Mouse (Mus musculus): ENCODE results near the gene Gzmk.

Gzmk gene

DNA sequence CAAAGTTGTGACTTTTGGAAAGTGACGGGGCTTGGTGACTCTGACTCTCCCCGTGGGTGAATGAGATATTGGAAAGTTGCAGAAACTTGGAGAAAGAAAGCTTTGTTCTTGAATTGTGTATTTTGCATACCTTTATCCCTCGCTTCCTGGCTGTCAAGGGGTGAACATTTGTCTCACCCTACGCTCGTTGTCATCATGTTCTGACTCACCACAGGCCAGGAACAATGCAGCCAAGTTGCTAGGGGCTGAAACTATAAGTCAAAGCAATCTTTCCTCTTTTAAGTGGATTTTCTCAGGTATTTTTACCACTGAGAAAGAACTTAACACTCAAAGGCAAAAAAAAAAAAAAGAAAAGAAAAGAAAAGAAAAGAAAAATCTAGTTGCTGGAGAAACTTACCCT, 22.6 kb downstream of the Gzmk start:
- no peak for DNase-seq (ENCODE audit: low read depth in 1 of 2, low spot score in 2 of 2)

DNA sequence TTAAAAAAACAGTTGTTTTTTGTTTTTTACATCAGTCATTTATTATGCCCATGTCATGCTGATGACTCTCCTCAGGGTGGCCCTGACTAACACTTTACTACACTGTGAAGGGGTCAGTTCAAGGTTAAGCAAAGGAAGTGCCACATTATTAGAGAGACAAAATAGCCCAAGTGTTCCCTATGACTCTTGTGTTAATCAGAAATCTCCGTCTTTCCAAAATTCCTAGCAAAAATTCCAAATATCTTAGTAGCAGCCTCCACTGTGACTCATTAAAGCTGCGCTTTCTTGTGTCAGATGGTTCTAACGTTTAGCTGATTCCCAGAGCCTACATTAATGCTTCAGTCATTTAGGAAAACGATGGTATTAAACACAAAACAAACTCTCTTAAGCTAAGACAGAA, 23.5 kb downstream of the Gzmk start:
- DNase-seq (ENCODE audit: low read depth in 1 of 2, low spot score in 2 of 2): no peak

DNA sequence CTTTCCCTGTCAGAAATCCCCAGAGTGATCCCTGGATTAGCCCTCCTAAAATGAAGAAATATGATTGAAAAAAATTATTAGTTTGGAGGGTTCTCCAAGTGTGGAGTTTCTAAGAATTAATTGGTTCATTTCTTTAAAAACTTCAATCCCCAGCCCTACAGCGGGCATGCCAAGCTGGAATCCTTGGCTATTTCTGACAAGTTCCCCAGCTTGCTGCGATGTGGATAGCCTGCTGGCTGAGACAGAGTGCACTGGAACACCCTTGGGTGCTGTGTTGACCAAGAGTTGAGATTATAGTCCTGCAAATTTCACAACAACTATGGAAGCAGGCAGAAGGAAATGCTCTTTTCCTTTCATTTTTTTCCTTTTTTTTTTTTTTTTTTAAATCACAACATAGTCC, 24.1 kb downstream of the Gzmk start:
- no peak for DNase-seq (ENCODE audit: low read depth in 1 of 2, low spot score in 2 of 2)

DNA sequence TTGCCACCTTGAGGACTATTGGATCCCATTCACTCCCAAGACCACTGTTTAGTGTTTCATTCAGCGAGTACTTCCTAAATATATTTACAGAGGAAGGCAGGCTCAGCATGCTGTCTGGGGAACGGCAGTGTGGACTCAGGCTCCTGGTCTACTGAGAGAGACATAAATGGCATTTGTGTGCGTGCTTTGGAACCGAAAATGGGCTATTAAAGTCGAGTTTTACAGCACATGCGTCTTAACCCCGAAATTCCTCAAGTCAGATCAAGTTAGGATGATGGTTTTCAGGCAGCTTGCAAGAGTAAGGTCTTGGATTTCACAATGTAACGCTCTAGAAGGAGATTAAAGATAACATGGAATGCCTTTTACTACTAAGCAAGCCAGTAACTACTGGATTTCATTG, 25.0 kb downstream of the Gzmk start:
- no peak for DNase-seq (ENCODE audit: low read depth in 1 of 2, low spot score in 2 of 2)

DNA sequence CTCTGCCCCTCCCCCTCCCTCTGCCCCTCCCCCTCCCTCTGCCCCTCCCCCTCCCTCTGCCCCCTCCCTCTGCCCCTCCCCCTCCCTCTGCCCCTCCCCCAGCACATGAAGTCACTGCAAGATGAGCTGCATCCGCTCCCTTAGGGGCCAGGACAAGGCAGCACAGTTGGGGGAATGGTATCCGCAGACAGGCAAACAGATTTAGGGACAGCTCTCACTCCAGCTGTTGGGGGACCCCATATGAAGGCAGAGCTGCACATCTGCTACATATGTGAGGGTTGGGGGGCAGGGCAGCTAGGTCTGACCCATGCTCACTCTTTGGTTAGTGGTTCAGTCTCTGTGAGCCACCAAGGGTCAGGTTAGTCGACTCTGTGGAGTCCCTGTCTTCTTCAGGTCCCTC, 26.4 kb downstream of the Gzmk start:
- DNase-seq (ENCODE audit: low read depth in 1 of 2, low spot score in 2 of 2): no peak

DNA sequence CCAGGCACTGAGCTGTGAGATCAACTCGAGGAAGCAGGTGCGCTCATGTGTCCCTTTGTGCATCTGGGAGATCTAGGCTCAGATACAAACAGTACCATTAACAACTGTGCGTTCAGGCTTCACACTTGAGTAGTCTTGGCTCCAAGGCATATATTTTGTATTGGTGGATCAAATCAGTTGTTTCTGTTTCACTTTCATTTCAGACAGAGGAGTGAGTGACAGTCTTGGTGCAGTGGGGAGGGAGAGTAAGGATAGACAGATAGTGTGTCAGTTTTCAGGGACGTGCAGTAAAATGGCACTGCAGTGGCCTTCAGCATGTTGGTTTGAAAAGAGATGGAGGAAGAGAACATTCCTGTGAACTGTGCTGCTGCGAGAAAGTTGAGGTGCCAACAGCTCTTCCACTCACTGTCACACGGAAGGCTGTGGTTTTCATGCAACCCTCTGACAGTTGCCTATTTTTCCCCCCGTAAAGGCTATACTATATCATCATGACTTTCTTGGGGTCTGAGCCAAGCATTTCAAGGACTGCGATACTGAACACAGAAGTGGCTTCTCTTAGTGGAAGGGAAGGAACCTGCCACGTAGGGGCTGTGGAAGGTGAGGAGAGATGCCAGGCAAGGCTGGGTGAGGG, 27.7 kb downstream of the Gzmk start:
- no peak for DNase-seq (ENCODE audit: low read depth in 1 of 2, low spot score in 2 of 2)

DNA sequence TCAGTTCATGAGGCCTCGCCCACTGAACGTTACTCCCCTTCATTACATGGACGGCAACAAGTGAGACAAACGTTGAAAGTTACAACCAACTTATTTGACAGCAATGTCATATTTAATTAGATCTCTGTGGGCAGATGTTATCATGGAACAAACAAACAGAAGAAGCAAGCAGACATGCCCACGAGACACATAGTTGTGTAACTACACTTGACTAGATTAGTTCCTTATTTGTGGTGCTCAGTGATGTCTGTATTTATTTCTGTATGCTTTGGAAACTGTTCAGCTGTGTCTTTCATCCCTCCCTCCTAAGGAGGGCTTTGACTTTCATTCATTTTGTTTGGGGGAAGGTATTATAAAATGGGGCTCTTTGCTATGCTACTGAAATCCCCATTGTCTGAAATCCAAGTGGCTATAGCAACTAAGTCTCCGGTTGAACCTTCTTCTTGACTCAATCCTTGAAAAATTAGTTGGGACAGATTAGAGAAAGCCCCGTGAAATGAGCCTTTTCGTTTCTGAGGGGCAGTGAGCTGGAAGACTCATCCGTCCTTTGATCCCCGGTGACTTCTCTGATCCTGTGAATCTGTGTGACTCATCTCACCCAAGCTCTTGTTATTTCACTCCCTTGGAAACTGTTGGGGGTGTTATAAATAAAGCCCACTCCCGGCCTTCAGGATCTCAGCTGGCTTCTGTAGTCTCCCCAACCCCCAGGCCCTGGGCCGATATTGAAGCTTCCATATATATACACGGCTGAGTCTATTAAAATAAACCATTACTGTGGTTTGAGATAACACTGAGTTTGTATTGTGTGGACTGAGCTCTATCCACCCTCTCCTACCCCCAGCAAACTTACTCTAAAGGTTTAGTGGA, 28.7 kb downstream of the Gzmk start:
- no peak for DNase-seq (ENCODE audit: low read depth in 1 of 2, low spot score in 2 of 2)

DNA sequence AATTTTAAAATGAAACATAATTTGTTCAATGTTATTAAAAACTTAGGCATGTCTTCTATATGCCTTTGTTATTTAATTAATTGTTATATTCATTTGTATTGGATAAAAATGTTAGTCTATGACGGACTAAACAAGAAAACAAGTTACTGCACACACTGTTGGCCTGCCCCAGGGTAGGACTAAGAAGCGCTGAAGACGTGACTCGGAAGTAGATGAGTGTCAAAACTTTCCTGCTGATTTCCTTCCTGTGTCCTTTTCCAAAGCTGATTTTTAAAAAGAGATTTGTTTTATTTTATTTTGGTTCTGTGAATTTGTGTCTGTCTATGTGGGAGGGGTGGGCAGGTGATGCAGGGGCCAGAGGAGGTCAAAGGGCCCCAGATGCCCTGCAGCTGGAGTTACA, 42.0 kb downstream of the Gzmk start:
- DNase-seq (ENCODE audit: low read depth in 1 of 2, low spot score in 2 of 2): no peak

DNA sequence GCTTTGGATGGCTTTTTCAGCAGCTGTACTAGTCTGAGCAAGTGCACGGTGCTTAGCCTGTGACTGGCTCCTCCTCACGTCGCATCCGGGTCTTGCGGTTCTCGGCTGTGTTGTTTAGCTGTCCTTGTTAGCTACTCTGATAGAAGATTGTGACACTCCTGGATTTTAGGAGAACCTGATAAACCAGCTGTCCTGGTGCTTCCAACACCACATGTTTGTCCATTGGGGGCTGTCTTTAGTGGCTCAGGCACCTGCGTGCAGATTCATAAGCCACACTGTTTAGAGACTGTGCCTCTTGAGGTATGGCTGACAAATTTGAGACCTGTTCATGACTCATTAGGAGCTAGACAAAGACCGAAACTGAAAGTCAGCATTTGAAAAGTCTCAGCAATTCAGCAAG, 42.4 kb downstream of the Gzmk start:
- DNase-seq (ENCODE audit: low read depth in 1 of 2, low spot score in 2 of 2): no peak

DNA sequence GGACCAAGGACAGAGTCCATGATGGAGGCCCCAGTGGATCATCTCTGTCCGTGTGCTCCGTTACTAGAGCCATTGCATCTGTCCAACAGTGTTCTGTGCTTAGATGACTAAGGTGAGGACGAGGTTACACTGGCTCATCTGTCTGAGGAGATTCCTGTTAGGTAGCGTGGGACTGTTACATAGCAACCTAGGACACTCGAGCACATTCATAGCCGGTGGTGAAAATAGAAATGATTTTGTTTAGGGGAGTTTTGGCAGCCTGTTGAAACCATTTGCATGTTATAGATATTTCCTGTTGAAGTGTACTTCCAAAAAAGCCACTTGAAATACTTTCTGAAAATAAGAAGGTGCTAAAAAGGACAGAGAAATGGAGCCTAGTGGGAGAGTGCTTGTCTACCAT, 51.5 kb downstream of the Gzmk start:
- no peak for DNase-seq (ENCODE audit: low read depth in 1 of 2, low spot score in 2 of 2)

DNA sequence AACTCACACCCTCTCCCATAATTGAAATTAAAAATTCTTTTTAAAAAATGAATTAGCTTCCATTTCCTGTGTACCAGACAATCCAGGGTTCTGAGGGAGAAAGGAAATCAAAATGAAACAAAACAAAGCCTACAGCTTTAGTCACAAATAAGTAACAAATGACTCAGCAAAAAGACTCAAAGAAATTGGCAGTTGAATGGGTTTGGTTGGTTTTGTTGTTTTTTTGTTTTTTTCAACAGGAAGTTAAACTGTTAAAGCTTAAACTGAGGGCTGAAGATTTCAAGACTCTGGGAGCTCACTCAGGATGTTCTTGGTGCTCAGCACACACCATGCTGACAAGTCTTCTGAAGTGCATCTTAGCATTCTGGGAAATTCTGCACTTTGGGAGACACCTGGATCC, 55.5 kb downstream of the Gzmk start:
- DNase-seq (ENCODE audit: low read depth in 1 of 2, low spot score in 2 of 2): no peak

DNA sequence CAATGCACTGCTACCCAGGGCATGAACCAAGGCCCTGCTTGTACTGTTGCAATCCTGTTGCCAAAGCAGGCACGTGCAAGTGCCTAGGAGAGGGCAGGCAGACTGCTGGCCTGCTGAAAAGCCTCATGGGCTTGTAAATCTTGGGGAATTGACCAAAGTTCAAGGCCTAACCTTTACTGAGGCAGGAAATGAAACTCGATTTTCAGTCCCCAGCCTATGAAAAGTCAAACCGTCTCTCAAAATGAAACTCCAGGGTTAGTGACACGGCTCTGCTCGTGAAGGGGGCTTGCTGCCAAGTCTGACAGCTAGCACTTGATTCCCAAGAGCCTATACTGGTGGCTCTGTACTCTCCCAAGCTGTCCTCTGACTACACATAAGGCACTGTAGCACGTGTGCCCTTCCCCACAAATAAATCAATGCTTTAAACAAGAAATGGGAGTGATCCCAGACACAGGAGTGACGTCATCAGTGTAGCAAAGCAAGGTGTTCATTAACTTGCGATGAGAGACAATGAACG, 57.6 kb downstream of the Gzmk start:
- no peak for DNase-seq (ENCODE audit: low read depth in 1 of 2, low spot score in 2 of 2)

DNA sequence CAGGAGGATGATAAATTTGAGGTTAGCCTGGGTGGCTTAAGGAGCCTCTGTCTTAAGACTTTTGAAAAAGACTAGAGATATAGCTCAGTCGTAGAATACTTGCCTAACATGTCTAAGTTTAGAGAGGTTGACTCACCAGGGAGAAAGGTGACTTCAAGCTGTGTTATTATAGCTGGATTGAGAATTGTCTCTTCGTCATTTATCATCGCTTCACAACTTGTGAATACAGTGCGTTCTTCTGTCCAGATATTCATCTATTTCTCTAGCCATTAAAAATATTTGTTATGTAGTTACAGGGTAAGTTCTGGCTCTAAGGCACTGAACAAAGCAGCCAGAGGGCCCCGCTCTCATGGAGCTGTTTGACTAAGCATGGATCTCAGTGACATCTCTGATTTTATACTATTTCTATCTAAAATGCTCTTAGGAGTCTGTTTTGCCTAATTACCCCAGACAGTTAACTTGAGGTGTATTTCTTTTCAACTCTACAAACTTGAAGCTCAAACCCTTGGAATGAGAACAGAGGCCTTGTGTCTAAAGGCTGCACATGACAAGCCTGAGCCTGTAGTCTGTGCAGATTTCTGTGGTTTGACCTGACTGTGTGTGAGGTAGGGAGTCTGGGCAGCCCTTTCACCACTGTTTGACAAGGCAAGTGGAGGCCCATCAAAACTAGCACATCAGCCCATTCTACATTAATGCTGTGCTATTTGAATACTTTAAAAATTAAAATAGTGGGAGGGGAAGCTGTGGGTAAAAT, 61.3 kb downstream of the Gzmk start:
- no peak for DNase-seq (ENCODE audit: low read depth in 1 of 2, low spot score in 2 of 2)

DNA sequence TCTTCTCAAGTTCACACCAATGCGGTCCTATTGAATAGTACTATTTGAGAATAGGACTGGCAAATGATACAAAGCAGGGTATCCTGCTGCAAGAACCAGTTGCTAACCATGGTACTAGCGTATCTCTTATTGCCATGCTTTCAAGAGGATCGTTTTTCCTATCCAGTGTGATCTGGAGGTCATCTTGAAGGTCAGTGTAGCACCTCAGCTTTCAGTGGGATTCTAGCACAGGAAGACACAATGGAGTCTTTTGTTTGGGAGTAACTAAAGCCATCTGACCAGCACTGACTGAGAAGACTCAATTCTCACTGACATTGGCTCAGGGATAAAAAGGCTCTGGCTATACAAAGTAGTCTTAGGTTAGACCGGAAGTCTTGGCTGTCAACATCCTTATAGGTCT, 74.2 kb downstream of the Gzmk start:
- no peak for DNase-seq (ENCODE audit: low read depth in 1 of 2, low spot score in 2 of 2)

DNA sequence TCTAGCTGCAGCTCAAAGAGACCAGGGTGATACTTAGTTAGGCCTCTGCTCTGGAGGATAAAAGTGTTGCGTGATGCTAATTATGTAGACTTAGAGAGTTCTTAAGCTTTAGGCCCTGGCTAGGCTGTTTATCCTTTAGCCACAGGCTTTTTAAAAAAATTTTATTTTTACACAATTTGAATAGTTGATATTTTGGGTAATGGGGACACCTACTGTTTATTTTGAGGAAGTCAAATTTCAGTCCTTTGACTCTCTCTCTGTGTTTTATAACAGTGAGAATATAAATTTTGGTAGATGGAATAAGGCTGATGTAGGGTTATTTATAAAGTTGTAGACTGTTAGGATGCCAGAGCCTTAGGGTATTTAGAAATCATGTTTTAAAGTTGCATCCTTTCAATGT, 86.1 kb downstream of the Gzmk start:
- DNase-seq (ENCODE audit: low read depth in 1 of 2, low spot score in 2 of 2): no peak

DNA sequence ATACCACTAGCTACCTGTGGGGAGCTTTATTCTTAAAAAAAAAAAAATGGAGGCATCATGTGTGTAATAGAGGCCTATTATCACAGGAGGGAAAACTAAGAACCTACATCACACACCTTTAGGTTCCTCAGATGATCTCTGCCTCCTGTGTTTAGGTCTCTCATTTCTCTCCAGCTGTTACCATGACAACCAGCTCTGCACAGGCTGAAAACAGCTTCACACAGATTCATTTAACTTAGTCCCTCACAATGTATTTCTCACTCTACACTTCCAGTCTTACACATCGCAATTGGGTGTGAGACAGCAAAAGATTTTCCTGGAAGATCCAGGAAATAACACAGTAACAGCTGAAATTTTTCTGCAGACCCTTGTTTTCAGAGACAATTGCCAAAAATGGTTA, 95.7 kb downstream of the Gzmk start:
- DNase-seq (ENCODE audit: low read depth in 1 of 2, low spot score in 2 of 2): no peak

Measured in monocyte, adult 2 months (primary cell).